Mouse (Mus musculus) liver, embryonic 14.5 days (tissue): Measurements from ENCODE around the gene Llgl2.
A peak's percentile ranks its signal among the peaks of the same experiment; 100 is the strongest.

Experiments
- CTCF ChIP-seq: IDR thresholded peaks from 2 replicates; pipeline ENCODE4 v1.5.1; 2016; ENCODE audit warnings: antibody characterized with exemption, low read depth, control low read depth
- EP300 ChIP-seq: IDR thresholded peaks from 2 replicates; pipeline ENCODE4 v1.6.1; 2016; ENCODE audit warnings: antibody characterized with exemption, low read depth

GRCm38 (mm10) chr11:115859143-115859945 is 35.5 kb downstream of the Llgl2 start:
- peak; percentile 78 for TF ChIP-seq CTCF
- TF ChIP-seq EP300 = no peak
